Mouse (Mus musculus) E14TG2a.4 (cell line): ENCODE measurements at regions not wholly inside any gene's neighbourhood (a gene's known extent, or its start where the extent isn't known, plus 50 kb on each side); places are given as distances from the start of the nearest gene placed in this dataset.

Experiments
- H3K27me3 ChIP-seq: 2 replicates; pipeline ENCODE4 v1.6.1; 2014; ENCODE audit warnings: low read length, control low read depth; ENCODE audit not compliant: insufficient read depth
- H3K36me3 ChIP-seq: 2 replicates; pipeline ENCODE4 v1.6.1; 2014; ENCODE audit warnings: low read length, control low read depth; ENCODE audit not compliant: insufficient read depth
- H3K4me1 ChIP-seq: replicated peaks from 2 replicates; pipeline ENCODE4 v1.6.1; 2014; ENCODE audit warnings: low read depth, low read length, control low read depth
- H3K4me3 ChIP-seq: replicated peaks from 2 replicates; pipeline ENCODE4 v1.5.1; 2014; ENCODE audit warnings: mild to moderate bottlenecking, low read length
- H3K9me3 ChIP-seq: 2 replicates; pipeline ENCODE4 v1.6.1; 2014; ENCODE audit warnings: low read length, control low read depth
- CTCF ChIP-seq: conservative IDR thresholded peaks from 2 replicates; pipeline ENCODE4 v1.5.1; 2014; ENCODE audit warnings: low read length
- NANOG ChIP-seq: IDR thresholded peaks from 2 replicates; pipeline ENCODE4 v1.6.1; 2014; ENCODE audit warnings: borderline replicate concordance, low read length, mixed read lengths
- POU5F1 ChIP-seq: IDR thresholded peaks from 2 replicates; pipeline ENCODE4 v1.6.1; 2014; ENCODE audit warnings: low read length, borderline replicate concordance

- Histone ChIP-seq H3K4me1 (no peaks in the 10 kb centered on the region), H3K9me3 (peaks cover 13% of the 10 kb centered on the region), H3K36me3 (no peaks in the 10 kb centered on the region), H3K4me3 (no peak overlapping the region), H3K27me3 (no peaks in the 10 kb centered on the region)
- TF ChIP-seq CTCF (peak; percentile 80), POU5F1 (no peak)
Observed at GRCm38 (mm10) chr13:56992022-56992421, 96.2 kb upstream of the Trpc7 start.

GRCm38 (mm10) chr13:56974063-56974462, 78.3 kb upstream of the Trpc7 start:
- Histone ChIP-seq H3K36me3 (no peaks in the 10 kb centered on the region), H3K27me3 (no peaks in the 10 kb centered on the region), H3K4me3 (no peak overlapping the region), H3K9me3 (peaks cover 42% of the 10 kb centered on the region), H3K4me1 (no peaks in the 10 kb centered on the region)
- TF ChIP-seq POU5F1 (no peak), NANOG (no peak)

- Histone ChIP-seq H3K9me3 (peaks cover 5% of the 10 kb centered on the region; the same call in 1 of the 2 replicates), H3K27me3 (no peaks in the 10 kb centered on the region), H3K4me3 (no peak overlapping the region), H3K4me1 (no peaks in the 10 kb centered on the region), H3K36me3 (no peaks in the 10 kb centered on the region)
- no peak for TF ChIP-seq NANOG
- TF ChIP-seq CTCF = peak; percentile 36
Observed at GRCm38 (mm10) chr13:56955358-56955757, 59.6 kb upstream of the Trpc7 start.

GRCm38 (mm10) chr13:56948086-56948485, 52.3 kb upstream of the Trpc7 start:
- Histone ChIP-seq H3K4me3 (no peak overlapping the region), H3K9me3 (no peaks in the 10 kb centered on the region), H3K36me3 (no peaks in the 10 kb centered on the region), H3K4me1 (no peaks in the 10 kb centered on the region), H3K27me3 (peaks cover 1% of the 10 kb centered on the region; the same call in 1 of the 2 replicates)
- TF ChIP-seq NANOG = no peak
- TF ChIP-seq POU5F1 = no peak
- TF ChIP-seq CTCF = no peak

GRCm38 (mm10) chr13:56947266-56947665, 51.5 kb upstream of the Trpc7 start:
- TF ChIP-seq CTCF (no peak), NANOG (no peak), POU5F1 (no peak)
- H3K36me3 ChIP-seq = no peaks in the 10 kb centered on the region
- H3K27me3 ChIP-seq = peaks cover 3% of the 10 kb centered on the region; the same call in 1 of the 2 replicates
- no peaks in the 10 kb centered on the region for H3K4me1 ChIP-seq
- H3K9me3 ChIP-seq = no peaks in the 10 kb centered on the region
- H3K4me3 ChIP-seq = no peak overlapping the region
